Mouse (Mus musculus) kidney, postnatal 0 days (tissue): ENCODE measurements around the gene Grhpr. TPM values are rescaled to one million over a fixed set of nuclear protein-coding genes. Genes with fewer than 3 reads are reported as not detected.

Experiments
- ATAC-seq: fragments of 200-750 bp; cut with Nextera tagmentation; replicated peaks from 2 replicates; pipeline ENCODE4 v1.8.0; 2017; ENCODE audit warnings: low read depth, moderate number of reproducible peaks, moderate TSS enrichment, moderate library complexity; ENCODE audit not compliant: low FRiP score
- DNase-seq: peaks from one replicate; pipeline ENCODE4 v3.0.0-alpha.2; 2016; ENCODE audit warnings: low spot score
- H3K27ac ChIP-seq: fragments of 300-500 bp; sonication (generic); 2 replicates; pipeline ENCODE4 v1.5.1; 2014; ENCODE audit warnings: mild to moderate bottlenecking
- H3K27me3 ChIP-seq: fragments of 300-500 bp; sonication (generic); 2 replicates; pipeline ENCODE4 v1.6.1; 2014; ENCODE audit warnings: low read length, mixed read lengths; ENCODE audit not compliant: insufficient read depth
- H3K36me3 ChIP-seq: fragments of 300-500 bp; sonication (generic); 2 replicates; pipeline ENCODE4 v1.6.1; 2014; ENCODE audit warnings: low read length, mixed read lengths; ENCODE audit not compliant: insufficient read depth
- H3K4me1 ChIP-seq: fragments of 300-500 bp; sonication (generic); replicated peaks from 2 replicates; pipeline ENCODE4 v1.6.1; 2014; ENCODE audit warnings: antibody characterized with exemption, low read length, mixed read lengths; ENCODE audit not compliant: insufficient read depth
- H3K4me2 ChIP-seq: fragments of 300-500 bp; sonication (generic); 2 replicates; pipeline ENCODE4 v1.6.1; 2014; ENCODE audit warnings: mild to moderate bottlenecking, low read length, moderate library complexity, mixed read lengths
- H3K4me3 ChIP-seq: fragments of 300-500 bp; sonication (generic); replicated peaks from 2 replicates; pipeline ENCODE4 v1.5.1; 2014; ENCODE audit warnings: low read depth, low read length
- H3K9ac ChIP-seq: fragments of 300-500 bp; sonication (generic); 2 replicates; pipeline ENCODE4 v1.6.1; 2014; ENCODE audit warnings: low read depth, low read length
- H3K9me3 ChIP-seq: fragments of 300-500 bp; sonication (generic); replicated peaks from 2 replicates; pipeline ENCODE4 v1.6.1; 2016; ENCODE audit warnings: low read length, inconsistent platforms, mixed read lengths
- CTCF ChIP-seq: IDR thresholded peaks from 2 replicates; pipeline ENCODE4 v1.5.1; 2016; ENCODE audit warnings: antibody characterized with exemption, low read depth, mild to moderate bottlenecking, moderate library complexity
- WGBS: fragments of 180-500 bp; shearing (Covaris S2); extraction: QIAGEN DNeasy Blood & Tissue Kit; methylation state at CpG from one replicate; pipeline ENCODE4 v1.1.7; 2014; 5-methylcytosine and 5-hydroxymethylcytosine counted together
- polyA plus RNA-seq: library from polyadenylated mRNA; unstranded; fragments of >200 nt; fragmentation: Nextera tagmentation; extraction: Ambion mirVana; gene quantifications from 2 replicates; pipeline ENCODE4 v1.2.1, GENCODE M21; 2015

Gene Grhpr
- polyA plus RNA-seq, 1 experiment from 2014 or later: 131 TPM

DNA sequence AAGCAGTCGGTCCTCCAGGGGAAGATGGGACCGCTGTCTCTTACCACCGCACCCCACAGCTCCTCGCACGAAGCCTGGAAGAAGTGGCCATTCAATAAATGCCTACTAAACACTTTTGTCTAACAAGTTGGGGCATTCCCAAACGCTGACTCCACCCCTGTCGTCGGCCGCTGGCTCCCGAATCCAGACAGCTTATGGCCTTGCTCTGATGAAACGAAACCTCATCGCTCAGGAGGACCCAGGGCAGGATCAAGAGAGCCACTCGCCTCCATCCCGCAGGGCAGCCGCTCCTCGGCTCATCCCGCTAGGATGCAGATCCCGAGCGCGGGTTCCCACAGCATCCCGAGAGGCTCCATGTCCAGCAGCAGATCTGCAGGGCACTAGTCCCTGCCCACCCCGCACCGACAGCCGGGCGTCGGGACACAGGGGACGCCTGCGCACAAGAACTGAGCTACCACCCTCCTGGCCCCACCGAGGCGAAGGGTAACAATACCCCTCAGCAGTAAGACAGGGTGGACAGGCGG lies 30.4 kb downstream of the Grhpr start:
- peak overlapping the region; percentile 97 for H3K27ac ChIP-seq
- WGBS: 0% methylated on average over 31 of the region's 31 CpGs
- no peaks in the 10 kb centered on the region for H3K9me3 ChIP-seq
- peak; percentile 77 for DNase-seq
- H3K36me3 ChIP-seq: no peaks in the 10 kb centered on the region
- peak overlapping the region; percentile 67 for H3K4me2 ChIP-seq
- H3K9ac ChIP-seq: peak overlapping the region; percentile 78
- peak; percentile 65 for ATAC-seq
- H3K27me3 ChIP-seq: no peaks in the 10 kb centered on the region
- TF ChIP-seq CTCF: no peak
- H3K4me3 ChIP-seq: peak overlapping the region; percentile 64
- H3K4me1 ChIP-seq: peaks cover 11% of the 10 kb centered on the region

DNA sequence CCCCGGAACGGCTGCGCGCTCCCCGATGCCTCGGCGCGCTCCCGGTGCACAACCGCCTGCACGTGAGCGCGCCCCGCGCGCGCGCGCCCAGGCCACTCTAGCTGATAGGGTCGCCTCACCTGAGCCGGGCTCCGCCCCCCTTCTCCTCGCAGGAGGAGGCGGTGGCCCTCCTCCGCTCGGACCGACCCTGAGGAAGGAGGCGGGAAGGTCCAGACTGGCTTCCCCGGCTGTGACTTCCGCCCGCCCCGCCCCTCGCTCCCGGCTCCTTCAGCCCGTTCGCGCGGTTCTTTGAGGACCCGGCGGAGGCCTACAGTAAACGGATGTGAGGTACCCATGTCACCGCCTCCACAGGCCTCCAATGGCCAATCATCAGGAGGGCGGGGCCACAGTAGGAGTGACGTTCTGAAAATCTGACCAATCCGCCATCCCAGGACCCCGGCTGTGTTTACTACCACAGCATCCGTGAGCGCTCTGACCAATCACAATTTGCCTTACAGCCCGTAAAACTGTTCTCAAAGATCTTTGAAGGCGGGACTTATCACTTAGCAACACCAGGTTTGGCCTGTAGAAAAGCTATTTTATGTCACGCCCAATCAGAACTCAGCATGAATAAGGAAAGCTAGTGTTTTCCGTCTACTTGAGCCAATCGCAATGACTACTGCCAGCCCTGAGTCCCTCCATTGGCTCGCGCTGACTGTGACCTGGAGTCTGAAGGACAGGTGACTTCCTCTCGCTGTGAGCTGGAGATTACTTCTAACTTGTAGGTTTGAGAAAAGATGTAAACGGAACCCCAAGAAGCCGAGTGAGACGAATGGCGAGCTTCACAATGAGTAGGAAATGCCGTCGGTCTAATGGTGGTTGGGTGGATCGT lies 31.1 kb downstream of the Grhpr start, which contains the start of gene Zbtb5:
Zbtb5 (minus strand) TSS at position 308 of the 871 bp plus-strand sequence.
- under 1% methylated on average over 51 of the region's 63 CpGs for WGBS
- Histone ChIP-seq H3K4me1 (peaks cover 11% of the 10 kb centered on the region), H3K27me3 (no peaks in the 10 kb centered on the region), H3K9ac (peak within 1 kb of the TSS; percentile 78), H3K4me3 (peak within 1 kb of the TSS; percentile 64), H3K9me3 (no peaks in the 10 kb centered on the region), H3K36me3 (no peaks in the 10 kb centered on the region), H3K27ac (peak within 1 kb of the TSS; percentile 97), H3K4me2 (peak within 1 kb of the TSS; percentile 67)
- DNase-seq: peak; percentile 100
- TF ChIP-seq CTCF: no peak
- ATAC-seq: peak; percentile 99

DNA sequence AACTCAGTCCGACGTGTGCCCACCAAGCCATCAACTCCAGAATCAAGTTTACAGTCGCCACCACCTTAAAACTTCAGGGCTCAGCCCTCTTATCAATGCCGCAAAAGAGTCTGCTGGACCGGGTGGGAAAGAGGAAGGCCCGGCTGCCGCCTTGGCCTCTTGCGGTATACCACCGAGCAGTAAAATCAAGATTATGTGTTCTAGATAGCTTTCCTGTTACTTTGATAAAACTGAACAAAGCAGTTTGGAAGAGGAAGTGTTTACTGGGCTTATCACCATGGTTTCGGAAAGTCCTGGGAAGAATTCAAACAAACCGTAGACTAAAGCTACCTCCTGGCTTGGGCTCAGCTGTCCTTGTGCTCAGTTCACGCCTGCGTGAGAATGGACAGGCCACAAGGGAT lies 31.8 kb downstream of the Grhpr start:
- H3K4me1 ChIP-seq: peaks cover 11% of the 10 kb centered on the region
- no peaks in the 10 kb centered on the region for H3K36me3 ChIP-seq
- TF ChIP-seq CTCF: no peak
- H3K4me2 ChIP-seq: peak overlapping the region; percentile 61
- WGBS: under 1% methylated on average over 13 of the region's 13 CpGs
- H3K9me3 ChIP-seq: no peaks in the 10 kb centered on the region
- DNase-seq: peak; percentile 32
- H3K9ac ChIP-seq: peak overlapping the region; percentile 72
- no peaks in the 10 kb centered on the region for H3K27me3 ChIP-seq
- ATAC-seq: no peak
- H3K4me3 ChIP-seq: peak overlapping the region; percentile 60
- peak overlapping the region; percentile 91 for H3K27ac ChIP-seq

- Histone ChIP-seq H3K27ac (no peak overlapping the region), H3K36me3 (no peaks in the 10 kb centered on the region), H3K9me3 (no peaks in the 10 kb centered on the region), H3K9ac (peak overlapping the region; percentile 72; the same call in 1 of the 2 replicates), H3K27me3 (no peaks in the 10 kb centered on the region), H3K4me1 (peaks cover 11% of the 10 kb centered on the region), H3K4me3 (peak overlapping the region; percentile 60; the same call in 1 of the 2 replicates), H3K4me2 (peak overlapping the region; percentile 61)
- no peak for DNase-seq
- 5% methylated on average over 2 of the region's 2 CpGs for WGBS
- TF ChIP-seq CTCF: no peak
- no peak for ATAC-seq
Observed at GRCm38 (mm10) chr4:45013537-45013936, 32.3 kb downstream of the Grhpr start.

GRCm38 (mm10) chr4:45015615-45016014 lies 34.4 kb downstream of the Grhpr start:
- ATAC-seq (no peak), DNase-seq (peak; percentile 72)
- Histone ChIP-seq H3K27me3 (no peaks in the 10 kb centered on the region), H3K9ac (no peak overlapping the region), H3K4me3 (no peak overlapping the region), H3K4me1 (peaks cover 11% of the 10 kb centered on the region), H3K27ac (no peak overlapping the region), H3K36me3 (no peaks in the 10 kb centered on the region), H3K4me2 (no peak overlapping the region), H3K9me3 (no peaks in the 10 kb centered on the region)
- 19% methylated on average over 3 of the region's 3 CpGs for WGBS
- TF ChIP-seq CTCF: peak; percentile 84

GRCm38 (mm10) chr4:45018452-45018980 lies 37.3 kb downstream of the Grhpr start, which contains the start of gene Polr1e:
Polr1e (plus strand) TSS chr4:45018583.
- DNase-seq: peak; percentile 98
- no peaks in the 10 kb centered on the region for H3K9me3 ChIP-seq
- no peak for TF ChIP-seq CTCF
- no peak within 1 kb of the TSS for H3K27ac ChIP-seq
- peak within 1 kb of the TSS; percentile 97 for H3K4me2 ChIP-seq
- peak within 1 kb of the TSS; percentile 65 for H3K4me3 ChIP-seq
- WGBS: under 1% methylated on average over 29 of the region's 29 CpGs
- H3K4me1 ChIP-seq: peaks cover 6% of the 10 kb centered on the region
- ATAC-seq: peak; percentile 87
- peak within 1 kb of the TSS; percentile 60 for H3K9ac ChIP-seq
- H3K27me3 ChIP-seq: no peaks in the 10 kb centered on the region
- H3K36me3 ChIP-seq: no peaks in the 10 kb centered on the region
